Comparison of ENCODE assay signal across 18 mouse cellular contexts in genomic region chr6:31323228-31324190, GRCm38 (mm10).
DNase-seq lines count a peak whose midpoint lies in the region; ATAC-seq and TF ChIP-seq lines count a peak whose summit lies in the region.
"Had no signal": no experiment of that assay in that cellular context is flagged by ENCODE, and none has a peak within 500 bp of the region (broad histone marks: within the 10 kb centered on the region; RNA-seq: fewer than 3 reads in every experiment).

No protein-coding gene starts in this region.

- no peak for DNase-seq in heart, adult 2 months
- DNase-seq in left cerebral cortex, adult 2 months (ENCODE audit: extremely low spot score in 1 of 2, low spot score in 2 of 2) = no peak
- DNase-seq in left cerebral cortex, postnatal 36 days (ENCODE audit: low spot score in 2 of 2) = no peak
- DNase-seq: adrenal gland, postnatal 14 days; cerebellum, adult 11-12 months; cerebellum, adult 9-10 months; cerebellum, postnatal 36 days had no signal

- no peaks in the 10 kb centered on the region for H3K27me3 ChIP-seq in heart, adult 2 months (ENCODE audit: control insufficient read depth, insufficient read depth, low read length)
- H3K27me3 ChIP-seq in heart, embryonic 11.5 days (ENCODE audit: control insufficient read depth, insufficient read depth, low read length) = no peaks in the 10 kb centered on the region
- H3K27me3 ChIP-seq in midbrain, embryonic 13.5 days = no peaks in the 10 kb centered on the region
- H3K27me3 ChIP-seq in midbrain, embryonic 16.5 days (ENCODE audit: control insufficient read depth, insufficient read depth, low read depth, low read length) = no peaks in the 10 kb centered on the region
- H3K27me3 ChIP-seq in forebrain, embryonic 13.5 days = no peaks in the 10 kb centered on the region
- H3K27me3 ChIP-seq: CH12.LX, Patski had no signal

- H3K9ac ChIP-seq in heart, adult 2 months (ENCODE audit: low read depth, low read length) = no peak overlapping the region
- no peak overlapping the region for H3K9ac ChIP-seq in heart, embryonic 11.5 days (ENCODE audit: low read depth, low read length)
- H3K9ac ChIP-seq in midbrain, embryonic 13.5 days (replicated peaks) = no peak overlapping the region
- no peak overlapping the region for H3K9ac ChIP-seq in midbrain, embryonic 16.5 days (ENCODE audit: low read depth, low read length)
- H3K9ac ChIP-seq in forebrain, embryonic 13.5 days = no peak overlapping the region
- H3K9ac ChIP-seq: heart, embryonic 12.5 days had no signal

- H3K4me2 ChIP-seq in heart, embryonic 11.5 days = no peak overlapping the region
- H3K4me2 ChIP-seq in midbrain, embryonic 13.5 days (replicated peaks) = no peak overlapping the region
- H3K4me2 ChIP-seq in midbrain, embryonic 16.5 days (ENCODE audit: low read length) = no peak overlapping the region
- H3K4me2 ChIP-seq in forebrain, embryonic 13.5 days = no peak overlapping the region
- H3K4me2 ChIP-seq: heart, embryonic 12.5 days had no signal

- H3K79me2 ChIP-seq in heart, adult 2 months (replicated peaks; ENCODE audit: control insufficient read depth, insufficient read depth, low read length) = peaks cover 2% of the 10 kb centered on the region

- intact Hi-C loops in heart, adult 2 months (cut with DNase I) = loop anchor here (5.0 kb wide), 2 partner anchors 44 to 74 kb away; partner anchors contain the start of gene Mkln1
- intact Hi-C loops in left cerebral cortex, adult 2 months (cut with DNase I) = no loop called here
- intact Hi-C loops in left cerebral cortex, postnatal 36 days (cut with DNase I) = no loop called here

- no peaks in the 10 kb centered on the region for H3K9me3 ChIP-seq in heart, embryonic 11.5 days (replicated peaks; ENCODE audit: control insufficient read depth, low read length)
- H3K9me3 ChIP-seq in midbrain, embryonic 13.5 days = no peaks in the 10 kb centered on the region
- H3K9me3 ChIP-seq in midbrain, embryonic 16.5 days (replicated peaks; ENCODE audit: control insufficient read depth, low read length, poor library complexity, severe bottlenecking) = no peaks in the 10 kb centered on the region
- no peaks in the 10 kb centered on the region for H3K9me3 ChIP-seq in forebrain, embryonic 13.5 days (replicated peaks)
- H3K9me3 ChIP-seq: embryonic facial prominence, embryonic 10.5 days; heart, embryonic 12.5 days had no signal

- no peak overlapping the region for H3K4me3 ChIP-seq in heart, adult 2 months
- no peak overlapping the region for H3K4me3 ChIP-seq in heart, embryonic 11.5 days (ENCODE audit: low read depth, low read length)
- no peak overlapping the region for H3K4me3 ChIP-seq in left cerebral cortex, adult 2 months
- no peak overlapping the region for H3K4me3 ChIP-seq in midbrain, embryonic 13.5 days (replicated peaks)
- H3K4me3 ChIP-seq in midbrain, embryonic 16.5 days (ENCODE audit: low read depth, low read length) = no peak overlapping the region
- no peak overlapping the region for H3K4me3 ChIP-seq in forebrain, embryonic 13.5 days
- H3K4me3 ChIP-seq: embryonic facial prominence, embryonic 10.5 days; heart, embryonic 12.5 days had no signal

- ATAC-seq in heart, embryonic 11.5 days (replicated peaks; ENCODE audit: insufficient number of reproducible peaks, low FRiP score, low TSS enrichment) = no peak
- ATAC-seq in midbrain, embryonic 13.5 days = 0 out of 2 replicates have a peak, but pooled peaks have one; percentile 30
- no peak for ATAC-seq in midbrain, embryonic 16.5 days
- ATAC-seq in forebrain, embryonic 13.5 days = no peak
- ATAC-seq: activated CD4-positive, CD25-positive, alpha-beta regulatory T cell, adult 4 months; forebrain, embryonic 14.5 days; hindbrain, embryonic 16.5 days; Patski had no signal

- WGBS in heart, adult 2 months = 78% methylated on average over 9 of the region's 9 CpGs
- whole genome bisulfite sequencing in heart, embryonic 11.5 days (ENCODE audit: insufficient replicate concordance) = 69% methylated on average over 9 of the region's 9 CpGs
- WGBS in midbrain, embryonic 13.5 days = 49% methylated on average over 9 of the region's 9 CpGs
- 49% methylated on average over 9 of the region's 9 CpGs for WGBS in midbrain, embryonic 16.5 days
- 62% methylated on average over 9 of the region's 9 CpGs for WGBS in forebrain, embryonic 13.5 days

- no peak for TF ChIP-seq CTCF in heart, adult 2 months (IDR thresholded peaks at IDR 0.05)
- TF ChIP-seq CTCF in left cerebral cortex, adult 2 months (IDR thresholded peaks at IDR 0.05) = no peak

- no peak for TF ChIP-seq POLR2A in heart, adult 2 months (IDR thresholded peaks at IDR 0.05; ENCODE audit: insufficient read depth, low read depth, low read length)

- TF ChIP-seq EP300 in heart, adult 2 months (IDR thresholded peaks at IDR 0.05; ENCODE audit: insufficient read depth, low read depth, low read length) = no peak

- peak overlapping the region; percentile 18; the same call in 1 of the 2 replicates for H3K27ac ChIP-seq in heart, adult 2 months
- H3K27ac ChIP-seq in heart, embryonic 11.5 days (ENCODE audit: low read depth, low read length) = no peak overlapping the region
- peak overlapping the region; percentile 16 for H3K27ac ChIP-seq in left cerebral cortex, adult 2 months
- no peak overlapping the region for H3K27ac ChIP-seq in midbrain, embryonic 13.5 days
- H3K27ac ChIP-seq in midbrain, embryonic 16.5 days (ENCODE audit: low read length) = no peak overlapping the region
- no peak overlapping the region for H3K27ac ChIP-seq in forebrain, embryonic 13.5 days
- H3K27ac ChIP-seq: embryonic facial prominence, embryonic 10.5 days had no signal

- H3K4me1 ChIP-seq in heart, adult 2 months (ENCODE audit: control insufficient read depth, insufficient read depth, low read length) = peaks cover 26% of the 10 kb centered on the region
- H3K4me1 ChIP-seq in heart, embryonic 11.5 days (ENCODE audit: control insufficient read depth, insufficient read depth, low read length) = no peaks in the 10 kb centered on the region
- H3K4me1 ChIP-seq in midbrain, embryonic 13.5 days (replicated peaks) = peaks cover 28% of the 10 kb centered on the region
- H3K4me1 ChIP-seq in midbrain, embryonic 16.5 days (ENCODE audit: control insufficient read depth, insufficient read depth, low read length) = peaks cover 12% of the 10 kb centered on the region
- peaks cover 16% of the 10 kb centered on the region for H3K4me1 ChIP-seq in forebrain, embryonic 13.5 days

- peaks cover 11% of the 10 kb centered on the region for H3K36me3 ChIP-seq in heart, adult 2 months (ENCODE audit: control insufficient read depth, insufficient read depth, low read length)
- H3K36me3 ChIP-seq in heart, embryonic 11.5 days (ENCODE audit: control insufficient read depth, insufficient read depth, low read length) = no peaks in the 10 kb centered on the region
- H3K36me3 ChIP-seq in midbrain, embryonic 13.5 days = no peaks in the 10 kb centered on the region
- H3K36me3 ChIP-seq in midbrain, embryonic 16.5 days (ENCODE audit: control insufficient read depth, insufficient read depth, low read length) = no peaks in the 10 kb centered on the region
- H3K36me3 ChIP-seq in forebrain, embryonic 13.5 days (ENCODE audit: poor library complexity, severe bottlenecking) = no peaks in the 10 kb centered on the region
- H3K36me3 ChIP-seq: embryonic facial prominence, embryonic 10.5 days; heart, embryonic 12.5 days had no signal

Comparison
In these comparisons a context has a peak if more than half of its experiments do, and no peak if none do; other contexts are left out.
1. H3K27ac ChIP-seq: peak in heart, adult 2 months (single experiment) and left cerebral cortex, adult 2 months (single experiment); none in heart, embryonic 11.5 days (single experiment), midbrain, embryonic 13.5 days (single experiment), midbrain, embryonic 16.5 days (single experiment) and forebrain, embryonic 13.5 days (single experiment).